Mouse (Mus musculus) megakaryocyte, embryonic 14.5 days (primary cell): ENCODE data around the gene Zfp189. TPM values are rescaled to one million over a fixed set of nuclear protein-coding genes. Genes with fewer than 3 reads are reported as not detected.
"Not testable (repeated sequence)": the region's sequence is repeated elsewhere in the genome, so short reads cannot be mapped to it uniquely, and the experiment has no call there.

Experiments used
- H3K27me3 ChIP-seq: replicated peaks from 2 replicates; pipeline ENCODE3; 2012; ENCODE audit warnings: inconsistent platforms
- H3K36me3 ChIP-seq: replicated peaks from 2 replicates; pipeline ENCODE3; 2012; ENCODE audit warnings: low read length, inconsistent platforms, mixed read lengths
- H3K4me1 ChIP-seq: 2 replicates; pipeline ENCODE4 v1.6.1; 2012; ENCODE audit warnings: inconsistent platforms
- H3K4me3 ChIP-seq: replicated peaks from 2 replicates; pipeline ENCODE3; 2012; ENCODE audit warnings: moderate library complexity, mild to moderate bottlenecking, inconsistent platforms
- H3K9me3 ChIP-seq: 2 replicates; pipeline ENCODE4 v1.6.1; 2012; ENCODE audit warnings: inconsistent platforms
- FLI1 ChIP-seq: IDR thresholded peaks from 2 replicates; pipeline ENCODE4 v1.6.1; 2012; ENCODE audit warnings: low read length, inconsistent platforms, mixed read lengths
- GATA1 ChIP-seq: IDR thresholded peaks from 3 replicates; pipeline ENCODE4 v1.6.1; 2012; ENCODE audit warnings: mixed read lengths, low read length, inconsistent platforms, borderline replicate concordance
- polyA plus RNA-seq: library from polyadenylated mRNA; stranded (reverse); fragments of >175 nt; gene quantifications from 2 replicates; pipeline ENCODE4 v1.2.3, GENCODE M21; 2012; ENCODE audit warnings: low replicate concordance; ENCODE audit not compliant: insufficient read depth

The Zfp189 gene
- polyA plus RNA-seq = 0.84 and 1.3 TPM in 2 replicates

DNA sequence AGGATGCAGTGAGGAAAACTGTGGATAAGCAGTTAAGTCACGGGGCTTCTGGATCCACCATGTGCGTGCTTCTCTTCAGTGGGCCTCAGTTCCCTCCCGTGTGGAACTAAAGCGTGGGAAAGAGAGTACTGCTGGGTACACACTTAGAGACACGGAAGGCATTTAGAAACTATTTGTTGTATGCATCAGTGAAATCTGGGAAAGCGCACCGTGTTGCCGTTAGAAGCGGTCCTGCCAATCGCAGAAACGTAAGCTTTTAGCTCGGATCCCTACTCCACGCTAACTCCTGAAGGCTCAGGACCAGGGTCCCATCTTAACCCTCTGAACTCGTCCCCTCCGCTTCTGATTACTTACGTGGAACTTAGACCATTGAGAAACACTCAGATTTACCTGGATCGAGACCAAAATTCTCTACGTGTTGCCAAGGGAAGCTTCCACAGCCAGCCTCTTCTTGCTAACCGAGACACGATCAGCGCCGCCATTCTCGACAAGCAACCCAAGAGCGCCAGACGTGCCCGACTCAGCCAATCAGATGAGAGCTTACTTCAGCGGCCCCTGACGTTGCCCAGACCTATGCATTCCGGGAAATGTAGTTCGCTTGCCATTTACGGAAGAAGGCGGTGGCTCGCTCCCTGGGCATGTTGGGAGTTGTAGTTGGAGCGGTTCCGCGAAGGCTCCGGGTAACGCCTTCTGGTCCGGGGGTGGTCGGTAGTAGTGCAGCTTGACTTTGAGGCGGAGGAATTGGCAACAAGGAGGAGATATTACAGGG, at the start of gene Zfp189, which contains the start of gene Mrpl50:
Gene Zfp189, plus strand, starts transcription at position 605 of the 769 bp plus-strand sequence.
Gene Mrpl50, minus strand, starts transcription at position 522 of the 769 bp plus-strand sequence.
- peaks cover 58% of the 10 kb centered on the region for H3K36me3 ChIP-seq
- H3K27me3 ChIP-seq = no peaks in the 10 kb centered on the region
- peaks cover 39% of the 10 kb centered on the region for H3K4me1 ChIP-seq
- TF ChIP-seq GATA1 = no peak
- TF ChIP-seq FLI1 = no peak
- no peaks in the 10 kb centered on the region for H3K9me3 ChIP-seq
- H3K4me3 ChIP-seq = peak within 1 kb of the TSS; percentile 99

DNA sequence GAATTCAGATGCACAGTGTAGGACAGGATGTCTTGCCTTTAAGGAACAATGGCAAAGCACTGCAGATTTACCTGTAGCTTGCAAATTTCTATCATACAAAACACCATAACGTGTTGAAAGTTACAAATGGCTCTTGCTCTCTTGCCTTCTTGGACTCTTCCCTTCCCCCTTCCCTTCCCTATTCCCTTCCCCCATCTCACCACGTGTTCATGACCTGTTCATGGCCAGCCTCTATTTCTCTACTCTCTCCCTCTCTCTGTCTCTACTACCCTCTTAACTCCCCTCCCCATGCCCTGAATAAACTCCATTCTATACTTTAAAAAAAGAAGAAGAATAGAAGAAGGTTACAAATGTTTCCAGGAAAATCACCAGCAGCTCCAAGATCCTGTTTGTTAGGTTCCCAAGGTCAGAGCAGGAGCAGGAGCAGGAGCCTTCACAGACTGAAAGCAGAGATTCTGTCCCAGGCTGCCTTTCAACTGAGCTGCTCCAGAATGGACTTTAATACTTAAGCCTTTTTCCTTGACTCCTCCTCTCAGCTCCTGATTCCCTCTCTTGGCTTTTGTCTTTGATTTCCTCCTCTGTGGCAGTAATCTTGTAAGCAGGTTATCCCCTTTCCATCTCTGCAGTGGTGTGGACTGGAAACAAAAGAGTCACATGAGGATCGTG, 47.4 kb upstream of the Zfp189 start, which contains the start of gene Acnat1:
Gene Acnat1, minus strand, starts transcription at position 478 of the 666 bp plus-strand sequence.
- Histone ChIP-seq H3K4me3 (no peak within 1 kb of the TSS), H3K36me3 (no peaks in the 10 kb centered on the region), H3K4me1 (0 out of 2 replicates have a peak, but pooled peaks cover 3% of the 10 kb centered on the region), H3K9me3 (no peaks in the 10 kb centered on the region), H3K27me3 (no peaks in the 10 kb centered on the region)
- TF ChIP-seq FLI1 = no peak
- TF ChIP-seq GATA1 = no peak

DNA sequence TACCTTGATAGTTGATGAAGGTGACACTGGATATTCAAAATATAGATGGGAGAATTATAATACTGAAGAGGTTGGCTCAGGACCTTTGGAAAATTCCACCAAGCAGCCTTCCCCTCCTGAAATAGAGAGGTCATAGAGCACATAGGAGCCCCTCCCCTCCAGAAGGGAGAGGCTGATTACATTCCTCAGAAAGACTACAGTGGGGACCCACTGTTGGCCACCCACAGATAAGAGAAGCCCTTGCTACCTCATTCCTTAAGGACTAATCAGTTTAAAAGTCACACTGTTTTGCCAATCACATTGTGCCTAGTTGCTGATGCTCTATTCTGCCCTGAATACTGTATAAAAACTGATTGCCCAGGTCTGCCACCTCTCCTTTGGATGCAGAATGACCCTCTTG, 46.4 kb upstream of the Zfp189 start:
- no peak for TF ChIP-seq FLI1
- H3K9me3 ChIP-seq = no peaks in the 10 kb centered on the region
- H3K27me3 ChIP-seq = no peaks in the 10 kb centered on the region
- no peak overlapping the region for H3K4me3 ChIP-seq
- H3K36me3 ChIP-seq = no peaks in the 10 kb centered on the region
- 0 out of 2 replicates have a peak, but pooled peaks cover 3% of the 10 kb centered on the region for H3K4me1 ChIP-seq

DNA sequence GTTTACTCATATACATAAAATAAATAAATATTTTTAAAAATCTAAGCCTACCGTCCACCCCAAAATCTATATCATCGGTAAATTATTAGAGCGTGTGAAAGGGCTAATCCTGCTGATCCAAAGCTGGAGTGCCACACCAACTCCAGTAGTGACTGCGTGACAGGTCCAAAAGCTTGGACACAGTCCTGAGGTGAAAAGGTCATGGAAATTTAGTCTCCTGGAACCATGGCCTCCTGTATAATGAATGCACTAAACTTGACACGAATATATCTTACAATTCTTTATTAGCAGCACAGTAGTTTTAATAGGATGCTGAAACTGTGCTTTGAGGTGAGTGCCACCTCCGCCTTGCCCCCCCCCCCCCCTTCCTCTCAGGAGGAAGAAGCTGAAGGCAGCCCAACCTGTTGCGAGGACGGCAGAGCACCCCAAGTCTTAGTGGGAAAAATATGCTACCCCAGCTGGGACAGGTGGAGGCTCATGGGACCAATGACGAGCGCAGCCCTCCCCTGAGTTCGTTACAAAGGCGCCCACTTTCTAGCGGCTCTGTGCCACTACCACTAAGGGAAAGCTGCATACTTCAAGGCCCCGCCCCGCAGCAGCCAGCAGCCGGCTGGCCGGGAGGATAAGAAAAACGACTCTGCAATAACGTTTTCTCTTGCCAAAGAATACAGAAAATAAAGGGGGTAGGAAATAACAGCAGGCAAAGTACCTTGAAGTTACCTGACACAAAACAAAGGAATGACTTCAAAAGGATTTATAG, 42.7 kb upstream of the Zfp189 start:
- H3K9me3 ChIP-seq = no peaks in the 10 kb centered on the region
- H3K4me1 ChIP-seq = 0 out of 2 replicates have a peak, but pooled peaks cover 3% of the 10 kb centered on the region
- no peak for TF ChIP-seq GATA1
- H3K4me3 ChIP-seq = peak overlapping the region; percentile 79
- H3K27me3 ChIP-seq = no peaks in the 10 kb centered on the region
- no peaks in the 10 kb centered on the region for H3K36me3 ChIP-seq

GRCm38 (mm10) chr4:49479035-49479434, 41.9 kb upstream of the Zfp189 start:
- not testable (repeated sequence) for H3K4me3 ChIP-seq, H3K36me3 ChIP-seq, H3K9me3 ChIP-seq, H3K27me3 ChIP-seq, H3K4me1 ChIP-seq

GRCm38 (mm10) chr4:49480104-49480760, 40.7 kb upstream of the Zfp189 start:
- H3K4me3 ChIP-seq = no peak overlapping the region
- no peaks in the 10 kb centered on the region for H3K27me3 ChIP-seq
- no peaks in the 10 kb centered on the region for H3K9me3 ChIP-seq
- 0 out of 2 replicates have a peak, but pooled peaks cover 3% of the 10 kb centered on the region for H3K4me1 ChIP-seq
- no peak for TF ChIP-seq GATA1
- TF ChIP-seq FLI1 = no peak
- no peaks in the 10 kb centered on the region for H3K36me3 ChIP-seq

- TF ChIP-seq FLI1 (no peak), GATA1 (no peak)
- Histone ChIP-seq H3K36me3 (no peaks in the 10 kb centered on the region), H3K4me3 (no peak overlapping the region), H3K9me3 (no peaks in the 10 kb centered on the region), H3K4me1 (0 out of 2 replicates have a peak, but pooled peaks cover 3% of the 10 kb centered on the region), H3K27me3 (no peaks in the 10 kb centered on the region)
Observed at GRCm38 (mm10) chr4:49480896-49481295, 40.1 kb upstream of the Zfp189 start.

DNA sequence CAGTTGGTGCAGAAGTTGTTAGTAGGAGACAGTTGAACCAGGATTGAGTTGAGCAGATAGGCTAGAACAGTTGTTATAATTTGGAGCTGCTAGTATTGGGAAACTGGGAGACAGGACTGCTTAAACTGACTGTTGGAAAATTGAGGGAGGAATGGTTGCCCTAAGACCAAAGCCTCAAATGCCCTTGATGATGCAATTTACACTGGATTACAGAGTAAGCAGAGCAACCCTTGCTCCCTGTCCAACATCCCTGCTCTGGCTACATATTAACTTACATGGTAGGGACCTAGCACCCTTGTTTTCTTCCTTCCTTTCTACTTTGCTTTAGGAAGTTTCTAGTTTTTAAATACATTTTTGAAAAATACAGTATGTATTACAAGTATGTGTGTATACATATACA, 35.5 kb upstream of the Zfp189 start:
- Histone ChIP-seq H3K4me3 (no peak overlapping the region), H3K27me3 (no peaks in the 10 kb centered on the region), H3K4me1 (no peaks in the 10 kb centered on the region), H3K9me3 (no peaks in the 10 kb centered on the region), H3K36me3 (no peaks in the 10 kb centered on the region)
- no peak for TF ChIP-seq GATA1
- TF ChIP-seq FLI1 = no peak

GRCm38 (mm10) chr4:49485934-49486650, 34.9 kb upstream of the Zfp189 start:
- H3K4me3 ChIP-seq, H3K27me3 ChIP-seq, H3K9me3 ChIP-seq, H3K4me1 ChIP-seq, H3K36me3 ChIP-seq: not testable (repeated sequence)
